Mouse (Mus musculus): ENCODE measurements around the gene Setd1b.

Gene Setd1b

DNA sequence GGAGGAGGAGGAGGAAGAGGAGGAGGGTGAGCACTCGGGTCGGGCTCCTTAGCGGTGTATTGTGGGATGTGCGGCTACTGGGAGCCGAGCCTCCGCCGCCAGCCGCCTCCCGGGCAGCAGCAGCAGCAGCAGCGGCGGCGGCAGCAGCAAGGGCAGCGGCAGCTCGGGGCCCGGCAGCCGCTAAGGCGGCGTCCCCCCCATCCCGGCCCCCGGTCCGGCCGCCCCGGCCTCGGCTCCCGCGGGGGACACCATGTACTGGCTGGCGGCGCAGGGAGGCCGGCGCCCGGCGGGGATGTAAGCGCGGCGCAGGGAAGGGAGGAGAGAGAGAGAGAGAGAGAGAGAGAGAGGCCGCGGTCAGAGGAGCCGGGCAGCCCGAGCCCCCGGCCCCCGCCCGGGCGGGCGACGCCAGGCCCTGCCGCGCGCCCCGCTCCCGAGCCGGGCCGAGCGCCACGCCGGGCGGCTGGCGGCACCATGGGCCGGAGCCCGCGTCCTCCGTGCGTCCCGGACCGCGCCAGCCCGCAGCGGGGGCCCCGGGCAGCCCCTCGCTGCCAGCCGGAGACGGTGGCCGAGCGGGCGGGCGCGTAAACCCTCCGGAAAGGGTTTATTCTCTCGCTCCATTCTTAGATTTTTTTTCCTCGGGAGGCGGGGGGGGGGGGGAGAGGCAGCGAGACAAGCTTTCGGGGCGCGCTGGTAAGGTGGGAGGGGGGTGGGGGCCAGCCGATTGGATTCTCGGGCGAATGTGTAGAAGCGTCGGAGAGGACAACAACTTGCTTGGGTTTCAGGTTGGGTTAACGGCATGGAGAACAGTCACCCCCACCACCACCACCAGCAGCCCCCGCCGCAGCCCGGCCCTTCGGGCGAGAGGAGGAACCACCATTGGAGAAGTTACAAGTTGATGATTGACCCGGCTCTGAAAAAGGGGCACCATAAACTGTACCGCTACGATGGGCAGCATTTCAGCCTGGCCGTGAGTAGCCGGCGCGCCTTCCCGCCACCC, at the start of gene Setd1b:
TSS of gene Setd1b (plus strand) at position 33 of the 997 bp plus-strand sequence.
- DNase-seq (ENCODE audit: low spot score) = no peak

DNA sequence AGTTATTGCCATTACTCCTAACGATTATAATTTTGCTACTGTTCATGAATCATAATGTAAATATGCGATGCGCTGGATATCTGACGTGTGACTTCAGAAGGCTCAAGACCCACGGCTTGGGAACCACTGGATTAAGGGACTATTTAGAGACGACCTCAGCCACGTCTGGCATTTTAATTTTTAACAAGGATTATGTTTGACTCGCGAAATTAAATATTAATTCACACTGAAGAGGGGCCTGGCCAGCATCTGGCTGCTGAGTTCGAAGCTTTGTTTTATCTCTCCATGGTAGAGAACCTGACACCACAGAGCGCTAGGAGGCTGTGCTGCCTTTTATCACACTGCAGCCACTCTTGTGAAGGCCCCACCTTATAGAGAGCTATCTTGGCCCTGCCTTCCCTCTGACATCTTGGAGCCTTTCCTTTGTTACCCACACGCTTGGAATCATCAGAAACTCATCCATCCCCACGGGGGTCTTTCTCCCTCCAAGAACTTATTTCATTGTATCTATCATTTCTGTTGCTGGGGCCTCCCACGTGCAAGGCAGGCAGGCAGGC, 48.8 kb upstream of the Setd1b start:
- no peak for DNase-seq (ENCODE audit: low spot score)

DNA sequence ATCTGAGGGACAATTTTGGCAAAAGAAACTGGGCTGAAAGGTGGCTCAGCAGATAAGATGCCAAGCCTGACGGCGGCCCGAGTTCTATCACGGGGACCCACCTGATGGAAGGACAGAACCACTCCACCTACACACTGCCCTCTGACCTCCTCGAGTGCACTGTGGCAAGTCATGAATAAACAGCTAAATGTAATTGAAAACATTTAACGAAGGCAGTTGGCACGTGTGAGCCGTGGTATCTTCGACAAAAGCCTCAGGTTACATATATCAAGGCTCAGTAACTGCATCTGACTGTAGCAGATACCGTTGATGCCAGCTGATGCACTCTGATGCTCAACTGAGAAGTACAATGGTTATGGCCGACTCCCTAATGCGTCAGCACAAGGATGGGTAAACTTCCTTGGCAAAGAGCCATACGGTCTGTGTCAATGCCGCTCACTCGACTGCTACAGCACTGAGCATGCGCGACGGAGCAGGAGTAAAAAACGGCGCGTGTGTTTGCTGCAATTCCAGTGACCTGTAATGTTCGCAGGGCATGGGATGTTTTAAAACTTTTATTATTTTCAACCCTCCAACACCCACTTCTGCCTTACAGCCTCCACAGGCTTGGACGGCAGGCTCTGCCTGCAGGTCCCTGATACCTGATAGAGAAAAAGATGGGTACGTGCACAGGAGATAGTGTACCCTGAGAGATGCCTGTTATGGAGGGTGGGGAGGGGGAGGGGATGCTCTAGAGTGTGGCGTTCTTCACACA, 47.6 kb upstream of the Setd1b start:
- no peak for DNase-seq (ENCODE audit: low spot score)

DNA sequence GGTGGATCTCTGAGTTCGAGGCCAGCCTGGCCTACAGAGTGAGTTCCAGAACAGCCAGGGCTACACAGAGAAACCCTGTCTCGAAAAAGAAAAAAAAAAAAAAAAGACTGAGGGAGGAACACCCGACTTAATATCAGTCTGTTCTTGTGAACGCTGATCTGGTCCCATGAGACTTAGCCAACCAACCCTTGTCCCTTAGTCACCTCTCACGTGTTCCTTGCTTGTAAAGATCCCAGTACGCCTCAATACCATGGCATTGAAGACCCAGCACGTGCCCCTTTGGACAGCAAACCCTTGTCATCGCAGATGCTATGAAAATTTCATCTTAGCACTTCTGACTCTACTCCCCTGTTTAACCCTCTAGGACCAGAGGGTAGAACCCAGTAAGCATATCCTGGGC, 45.7 kb upstream of the Setd1b start:
- DNase-seq (ENCODE audit: low spot score) = no peak

- DNase-seq (ENCODE audit: low spot score) = no peak
Measured at GRCm38 (mm10) chr5:123098487-123098886, 43.5 kb upstream of the Setd1b start.

- DNase-seq (ENCODE audit: low spot score) = no peak
Measured at GRCm38 (mm10) chr5:123102376-123102775, 39.6 kb upstream of the Setd1b start.

DNA sequence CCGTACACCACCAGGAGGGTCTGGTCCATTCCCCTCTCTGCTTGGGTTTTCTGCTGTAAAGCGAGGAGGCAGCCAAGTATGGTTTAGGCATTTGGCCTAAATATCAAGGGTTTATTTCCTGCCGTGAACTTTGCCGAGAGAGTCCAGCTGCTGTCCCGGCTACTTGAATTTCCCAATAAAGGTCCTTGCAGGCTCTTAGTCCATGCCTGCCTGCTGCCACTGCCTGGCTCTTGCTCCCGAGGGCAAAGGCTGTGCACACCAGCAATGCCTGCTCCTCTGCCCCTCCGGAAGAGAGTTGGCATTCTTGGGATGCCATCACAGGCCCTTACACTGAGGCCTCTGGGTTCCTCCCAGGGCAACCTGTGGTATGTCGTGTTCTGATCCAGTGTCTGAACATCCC, 38.4 kb upstream of the Setd1b start:
- DNase-seq (ENCODE audit: low spot score) = no peak

GRCm38 (mm10) chr5:123104769-123105168, 37.2 kb upstream of the Setd1b start:
- no peak for DNase-seq (ENCODE audit: low spot score)

GRCm38 (mm10) chr5:123109452-123110203, 32.4 kb upstream of the Setd1b start:
- peak; percentile 31 for DNase-seq (ENCODE audit: low spot score)

DNA sequence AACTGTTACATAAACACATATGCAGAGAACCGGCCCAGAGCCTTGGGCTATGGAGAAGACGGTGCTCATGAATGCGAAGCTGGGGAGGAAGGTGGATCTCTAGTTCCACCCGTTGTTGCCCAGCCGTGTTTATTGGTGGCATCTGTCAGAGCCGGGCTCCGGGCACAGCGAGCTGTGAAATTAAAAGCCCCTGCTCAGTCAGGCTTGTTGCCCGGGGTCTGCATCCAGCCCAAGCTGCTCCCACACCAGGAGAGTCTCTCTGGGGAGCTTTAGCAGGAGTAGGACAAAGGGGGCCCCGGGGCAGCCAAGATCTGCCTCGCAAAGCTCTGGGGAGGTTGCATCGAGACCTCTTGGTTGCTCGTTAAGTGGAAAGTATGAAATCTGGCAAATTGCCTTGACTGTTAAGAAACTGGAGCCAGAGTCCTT, 31.7 kb upstream of the Setd1b start:
- DNase-seq (ENCODE audit: low spot score) = no peak

DNA sequence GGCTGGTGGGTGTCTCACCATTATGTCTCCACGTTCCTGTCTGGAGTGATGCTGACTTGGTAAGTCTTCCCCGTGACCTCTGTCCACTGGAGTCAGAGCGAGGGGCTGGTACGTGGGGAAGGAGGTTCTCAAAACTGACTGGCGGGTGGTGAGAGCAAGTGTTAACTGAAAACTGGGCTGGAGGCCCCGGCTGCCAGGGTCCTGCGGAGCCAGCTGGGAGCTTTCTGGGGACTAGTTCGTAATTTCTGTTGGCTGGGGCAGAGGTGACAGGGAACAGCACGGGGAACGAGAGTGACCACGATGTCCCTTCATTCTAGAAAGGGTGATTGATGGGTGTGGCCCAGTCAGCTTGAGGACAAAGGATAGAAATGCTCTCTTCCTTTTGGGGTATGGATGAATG, 27.9 kb upstream of the Setd1b start:
- no peak for DNase-seq (ENCODE audit: low spot score)

DNA sequence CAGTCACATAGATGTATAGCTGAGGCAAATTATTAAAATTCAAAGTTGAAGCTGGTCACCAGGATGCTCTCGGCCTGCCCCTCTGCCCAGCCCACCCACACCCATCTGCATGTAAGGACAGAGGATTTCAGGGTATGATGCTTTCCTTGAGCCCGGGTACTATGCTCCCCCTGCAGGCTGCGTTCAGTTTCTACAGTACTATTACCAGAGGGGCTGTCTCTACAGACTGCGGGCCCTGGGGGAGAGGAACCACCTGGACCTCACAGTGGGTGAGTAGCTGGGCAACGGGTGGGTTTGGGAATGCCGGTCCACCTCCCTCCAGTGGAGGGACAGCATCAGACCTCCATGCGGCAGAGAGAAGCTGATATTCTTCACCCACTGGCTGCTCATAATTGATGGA, 27.1 kb upstream of the Setd1b start:
- DNase-seq (ENCODE audit: low spot score) = no peak

- DNase-seq (ENCODE audit: low spot score) = no peak
Measured at GRCm38 (mm10) chr5:123116080-123116479, 25.9 kb upstream of the Setd1b start.

GRCm38 (mm10) chr5:123117257-123117656, 24.7 kb upstream of the Setd1b start:
- DNase-seq (ENCODE audit: low spot score) = no peak

- DNase-seq (ENCODE audit: low spot score) = no peak
Measured at GRCm38 (mm10) chr5:123117773-123118172, 24.2 kb upstream of the Setd1b start.

- no peak for DNase-seq (ENCODE audit: low spot score)
Measured at GRCm38 (mm10) chr5:123118826-123119225, 23.2 kb upstream of the Setd1b start.

DNA sequence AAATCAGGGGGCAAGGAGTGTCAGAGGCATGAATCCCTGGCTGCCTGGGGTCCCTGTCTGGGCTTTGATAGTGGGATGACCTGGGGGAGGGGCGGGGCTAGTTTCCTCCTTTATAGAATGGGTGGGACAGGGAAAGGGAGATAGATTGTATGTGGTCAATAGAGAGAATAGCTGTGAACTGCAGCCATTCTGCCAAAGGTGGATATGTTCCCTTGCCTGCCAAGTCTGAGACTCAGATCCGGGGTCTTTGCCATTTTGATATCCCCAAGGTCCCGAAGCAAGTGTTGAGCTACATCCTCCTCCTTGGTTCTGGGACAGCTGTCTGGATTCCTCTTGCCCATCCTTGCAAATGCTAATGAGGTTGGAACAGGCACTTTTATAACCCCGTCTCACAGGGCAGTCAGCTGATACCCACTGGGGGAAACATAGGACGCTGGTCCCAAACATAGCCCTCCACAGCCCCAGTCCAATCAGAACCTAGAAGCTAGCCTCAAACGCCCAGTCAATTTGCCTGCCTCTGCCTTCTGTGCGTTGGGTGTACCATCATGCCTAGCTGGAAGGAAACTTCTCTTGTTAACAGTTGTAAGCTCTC, 21.3 kb upstream of the Setd1b start:
- no peak for DNase-seq (ENCODE audit: low spot score)

GRCm38 (mm10) chr5:123122181-123122580, 19.8 kb upstream of the Setd1b start:
- no peak for DNase-seq (ENCODE audit: low spot score)

- no peak for DNase-seq (ENCODE audit: low spot score)
Measured at GRCm38 (mm10) chr5:123125105-123125504, 16.9 kb upstream of the Setd1b start.

DNA sequence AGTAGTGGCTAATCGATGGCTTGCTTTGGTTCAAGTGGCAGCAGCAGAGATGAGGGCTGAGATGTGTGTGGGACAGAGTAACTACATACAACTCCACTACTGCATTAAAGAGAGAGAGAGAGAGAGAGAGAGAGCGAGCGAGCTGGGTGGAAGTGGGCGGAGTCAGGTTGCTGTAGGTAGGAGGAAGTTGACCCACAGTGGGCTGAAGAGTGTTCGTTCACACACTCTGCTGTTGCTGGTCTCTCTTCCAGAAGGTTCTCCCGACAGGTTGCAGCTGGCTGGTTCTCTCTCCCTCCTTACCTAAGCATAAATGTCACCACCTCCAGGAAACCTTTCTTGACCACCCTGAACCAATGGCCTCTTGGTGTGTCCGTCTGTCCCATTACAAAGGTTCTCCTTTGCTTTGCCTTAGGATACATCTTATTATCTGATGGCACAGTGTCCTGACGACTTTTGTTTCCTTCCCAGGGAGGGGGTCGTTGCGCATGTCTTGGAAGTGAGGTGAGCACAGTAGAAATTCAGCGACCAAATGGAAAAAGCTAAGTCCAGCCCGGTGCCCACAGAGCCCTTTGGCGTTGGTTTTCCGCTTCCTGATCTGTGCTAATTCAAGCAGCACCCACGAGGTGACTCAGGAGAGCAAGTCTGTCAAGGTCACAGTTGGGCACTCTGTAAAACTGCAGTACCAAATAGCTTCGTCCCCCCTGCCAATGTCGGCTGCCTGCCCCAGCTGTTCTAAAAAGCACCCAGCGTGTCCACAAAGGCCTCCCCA, 16.2 kb upstream of the Setd1b start:
- DNase-seq (ENCODE audit: low spot score) = no peak

DNA sequence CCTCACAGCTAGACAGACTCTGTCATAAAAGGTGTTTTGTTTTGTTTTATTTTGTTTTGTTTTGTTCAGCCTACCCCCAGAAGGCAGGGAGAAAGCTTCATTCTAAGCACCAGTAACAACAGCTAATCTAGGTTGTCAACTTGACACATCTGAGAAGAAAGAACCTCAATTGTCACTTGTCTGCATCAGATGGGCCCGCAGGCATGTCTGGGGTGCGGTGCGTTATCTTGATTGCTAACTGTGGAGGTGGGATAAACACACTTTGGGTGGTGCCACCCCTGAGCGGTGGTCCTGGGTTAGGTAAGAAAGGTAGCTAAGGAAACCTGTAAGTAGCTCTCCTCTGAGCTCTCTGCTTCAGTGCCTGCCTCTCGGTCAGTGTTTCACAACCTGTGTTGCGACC, 15.0 kb upstream of the Setd1b start:
- no peak for DNase-seq (ENCODE audit: low spot score)

Measured in testis, postnatal 14 days (tissue).